Mouse (Mus musculus) lung, postnatal 14 days (tissue): Measurements from ENCODE around the gene 4931414P19Rik.
A peak's percentile ranks its signal among the peaks of the same experiment; 100 is the strongest.

Source experiments
- DNase-seq: peaks from one replicate; pipeline ENCODE4 v3.0.0; 2021

Gene 4931414P19Rik

GRCm38 (mm10) chr14:54605752-54606321, at the start of gene 4931414P19Rik:
4931414P19Rik (minus strand) TSS chr14:54605993.
- peak; percentile 87 for DNase-seq

- DNase-seq, result peak; percentile 84
Observed at GRCm38 (mm10) chr14:54653496-54653895, 47.7 kb upstream of the 4931414P19Rik start.

GRCm38 (mm10) chr14:54652787-54653186, 47.0 kb upstream of the 4931414P19Rik start:
- DNase-seq, result no peak

- DNase-seq, result no peak
Observed at GRCm38 (mm10) chr14:54651556-54651955, 45.8 kb upstream of the 4931414P19Rik start.

- peak; percentile 91 for DNase-seq
Observed at GRCm38 (mm10) chr14:54650621-54651454, 45.0 kb upstream of the 4931414P19Rik start.

GRCm38 (mm10) chr14:54647900-54648299, 42.1 kb upstream of the 4931414P19Rik start:
- no peak for DNase-seq

GRCm38 (mm10) chr14:54646898-54647636, 41.3 kb upstream of the 4931414P19Rik start:
- DNase-seq, result no peak

GRCm38 (mm10) chr14:54646455-54646854, 40.7 kb upstream of the 4931414P19Rik start:
- DNase-seq, result no peak

GRCm38 (mm10) chr14:54644294-54644693, 38.5 kb upstream of the 4931414P19Rik start:
- no peak for DNase-seq

GRCm38 (mm10) chr14:54643011-54643410, 37.2 kb upstream of the 4931414P19Rik start:
- no peak for DNase-seq

- DNase-seq, result no peak
Observed at GRCm38 (mm10) chr14:54642224-54642944, 36.6 kb upstream of the 4931414P19Rik start.

- DNase-seq, result peak; percentile 90
Observed at GRCm38 (mm10) chr14:54641305-54641969, 35.6 kb upstream of the 4931414P19Rik start, which contains the start of gene Cdh24. Cdh24 (minus strand) TSS chr14:54641364.

GRCm38 (mm10) chr14:54640946-54641304, 35.1 kb upstream of the 4931414P19Rik start, which contains the start of gene Gm17606:
Gm17606 (plus strand) TSS chr14:54640952.
- DNase-seq, result no peak

GRCm38 (mm10) chr14:54640121-54640520, 34.3 kb upstream of the 4931414P19Rik start:
- no peak for DNase-seq

GRCm38 (mm10) chr14:54638210-54638609, 32.4 kb upstream of the 4931414P19Rik start:
- no peak for DNase-seq

- DNase-seq, result peak; percentile 60
Observed at GRCm38 (mm10) chr14:54636954-54637353, 31.2 kb upstream of the 4931414P19Rik start.

GRCm38 (mm10) chr14:54634182-54634581, 28.4 kb upstream of the 4931414P19Rik start:
- DNase-seq, result no peak

GRCm38 (mm10) chr14:54632252-54632651, 26.5 kb upstream of the 4931414P19Rik start:
- DNase-seq, result no peak

- no peak for DNase-seq
Observed at GRCm38 (mm10) chr14:54631240-54631599, 25.4 kb upstream of the 4931414P19Rik start.

- DNase-seq, result no peak
Observed at GRCm38 (mm10) chr14:54630583-54631239, 24.9 kb upstream of the 4931414P19Rik start.

- no peak for DNase-seq
Observed at GRCm38 (mm10) chr14:54629797-54630196, 24.0 kb upstream of the 4931414P19Rik start.

- no peak for DNase-seq
Observed at GRCm38 (mm10) chr14:54628103-54628502, 22.3 kb upstream of the 4931414P19Rik start.
